Mouse (Mus musculus) inflammation-experienced regulatory T-cells, adult 16 weeks (primary cell): ENCODE results near the gene Acot3. TPM values are rescaled to one million over a fixed set of nuclear protein-coding genes. Genes with fewer than 3 reads are reported as not detected.

Experiments
- polyA plus RNA-seq: library from polyadenylated mRNA; unstranded; fragments of 100-300 nt; shearing (Covaris generic); gene quantifications from one replicate; pipeline ENCODE4 v1.2.1, GENCODE M21; 2017

Gene Acot3
- not detected for polyA plus RNA-seq

GRCm38 (mm10) chr12:84051937-84052474 is at the start of gene Acot3:
Gene Acot3, plus strand, starts transcription at chr12:84052144.

GRCm38 (mm10) chr12:84009171-84009965 is 42.6 kb upstream of the Acot3 start, which contains the start of gene Acot1:
Gene Acot1, plus strand, starts transcription at chr12:84009490.

GRCm38 (mm10) chr12:84038241-84038640 is 13.7 kb upstream of the Acot3 start, which contains the start of gene Acot4:
Gene Acot4, plus strand, starts transcription at chr12:84038379.

DNA sequence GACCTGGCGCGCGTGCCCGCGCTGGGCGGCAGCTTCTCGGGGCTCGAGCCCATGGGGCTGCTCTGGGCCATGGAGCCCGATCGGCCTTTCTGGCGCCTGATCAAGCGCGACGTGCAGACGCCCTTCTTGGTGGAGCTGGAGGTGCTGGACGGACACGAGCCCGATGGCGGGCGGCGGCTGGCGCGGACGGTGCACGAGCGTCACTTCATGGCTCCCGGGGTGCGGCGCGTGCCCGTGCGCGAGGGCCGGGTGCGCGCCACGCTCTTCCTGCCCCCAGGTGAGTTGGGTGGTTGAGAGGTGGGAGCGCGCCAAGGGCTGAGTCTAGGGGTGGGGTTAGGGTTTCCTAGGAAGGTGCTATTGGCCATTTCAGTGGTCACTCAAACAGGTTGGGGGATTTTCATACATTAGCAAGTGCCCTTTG is 13.2 kb upstream of the Acot3 start, which contains the start of gene Gm49366:
TSS of gene Gm49366 (plus strand) at position 245 of the 421 bp plus-strand sequence.

DNA sequence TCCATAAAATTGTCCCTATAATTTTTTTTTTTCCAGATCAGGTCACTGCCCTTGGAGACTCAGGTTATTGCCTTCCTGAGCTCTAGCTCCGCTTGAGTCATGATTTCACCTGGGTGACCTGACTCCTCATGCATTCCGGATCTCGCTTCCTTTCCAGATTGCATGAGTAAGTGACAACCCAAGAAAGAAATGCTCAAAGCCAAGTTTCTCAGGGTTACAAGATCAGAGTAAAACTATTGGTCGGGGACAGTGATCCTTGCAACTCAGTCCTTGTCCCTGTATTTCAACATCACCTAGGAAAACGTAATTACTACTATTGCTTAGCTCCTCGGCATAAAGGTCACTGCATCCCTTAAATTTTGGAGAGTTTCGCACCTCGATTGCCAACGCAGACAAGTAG is 17.0 kb downstream of the Acot3 start, which contains the start of gene Acot5:
TSS of gene Acot5 (plus strand) at position 340 of the 400 bp plus-strand sequence.

DNA sequence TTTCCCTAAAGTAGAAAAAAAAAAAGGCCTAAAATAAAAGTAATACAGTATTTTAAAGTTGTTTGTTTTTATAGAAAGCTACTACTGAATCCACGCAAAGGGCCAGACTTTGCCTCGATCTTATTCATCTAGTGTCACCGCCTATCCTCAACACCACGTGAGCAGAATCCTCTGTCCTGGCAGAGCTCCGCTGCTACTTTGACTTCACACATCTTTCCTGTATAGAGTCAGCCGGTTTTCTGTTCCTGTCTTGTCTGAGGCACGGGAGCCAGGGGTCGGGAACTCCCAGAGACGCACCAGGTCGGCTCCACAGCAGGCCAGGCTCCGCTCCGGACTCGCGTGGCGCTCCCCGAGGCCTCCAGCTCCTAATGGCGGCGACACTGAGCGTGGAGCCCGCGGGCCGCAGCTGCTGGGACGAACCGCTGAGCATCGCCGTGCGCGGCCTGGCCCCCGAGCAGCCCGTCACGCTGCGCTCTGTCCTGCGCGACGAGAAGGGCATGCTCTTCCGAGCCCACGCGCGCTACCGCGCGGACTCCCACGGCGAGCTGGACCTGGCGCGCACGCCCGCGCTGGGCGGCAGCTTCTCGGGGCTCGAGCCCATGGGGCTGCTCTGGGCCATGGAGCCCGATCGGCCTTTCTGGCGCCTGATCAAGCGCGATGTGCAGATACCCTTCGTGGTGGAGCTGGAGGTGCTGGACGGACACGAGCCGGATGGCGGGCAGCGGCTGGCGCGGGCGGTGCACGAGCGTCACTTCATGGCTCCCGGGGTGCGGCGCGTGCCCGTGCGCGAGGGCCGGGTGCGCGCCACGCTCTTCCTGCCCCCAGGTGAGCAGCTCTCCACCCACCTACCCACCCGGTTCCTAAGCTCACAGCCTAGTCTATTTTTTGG is 48.9 kb downstream of the Acot3 start, which contains the start of gene Acot6:
TSS of gene Acot6 (plus strand) at position 51 of the 889 bp plus-strand sequence.

Other genes starting within 250 kb of the Acot3 start
- gene Numb, start 130.2 kb upstream of the Acot3 start, polyA plus RNA-seq, result 56.8 TPM
- 2.3 TPM for gene Riox1, start 101.5 kb upstream of the Acot3 start, polyA plus RNA-seq
- not detected for gene Heatr4, start 67.3 kb upstream of the Acot3 start, polyA plus RNA-seq
- gene Acot2, start 64.3 kb upstream of the Acot3 start, polyA plus RNA-seq, result 1.3 TPM
- not detected for gene Acot1, start 42.7 kb upstream of the Acot3 start, polyA plus RNA-seq
- 0.15 TPM for gene Acot4, start 13.8 kb upstream of the Acot3 start, polyA plus RNA-seq
- gene Gm49366, start 13.2 kb upstream of the Acot3 start, polyA plus RNA-seq, result not detected
- gene Acot5, start 17.2 kb downstream of the Acot3 start, polyA plus RNA-seq, result not detected
- 0.55 TPM for gene Acot6, start 48.5 kb downstream of the Acot3 start, polyA plus RNA-seq
- gene Dnal1, start 62.2 kb downstream of the Acot3 start, polyA plus RNA-seq, result 0.93 TPM
- not detected for gene Pnma1, start 96.3 kb downstream of the Acot3 start, polyA plus RNA-seq
- gene Elmsan1, start 166.7 kb downstream of the Acot3 start, polyA plus RNA-seq, result 32.9 TPM
- 39.0 TPM for gene Ptgr2, start 233.1 kb downstream of the Acot3 start, polyA plus RNA-seq